Mouse (Mus musculus): ENCODE data around the gene Syt11. TPM values are rescaled to one million over a fixed set of nuclear protein-coding genes. Genes with fewer than 3 reads are reported as not detected.

Syt11 gene
- 29.3 and 76.7 TPM in 2 replicates for polyA plus RNA-seq (2015; fragmentation: Nextera tagmentation; extraction: Ambion mirVana)

GRCm38 (mm10) chr3:88774939-88775841 lies at the start of gene Syt11:
Gene Syt11, minus strand, starts transcription at chr3:88775164.

DNA sequence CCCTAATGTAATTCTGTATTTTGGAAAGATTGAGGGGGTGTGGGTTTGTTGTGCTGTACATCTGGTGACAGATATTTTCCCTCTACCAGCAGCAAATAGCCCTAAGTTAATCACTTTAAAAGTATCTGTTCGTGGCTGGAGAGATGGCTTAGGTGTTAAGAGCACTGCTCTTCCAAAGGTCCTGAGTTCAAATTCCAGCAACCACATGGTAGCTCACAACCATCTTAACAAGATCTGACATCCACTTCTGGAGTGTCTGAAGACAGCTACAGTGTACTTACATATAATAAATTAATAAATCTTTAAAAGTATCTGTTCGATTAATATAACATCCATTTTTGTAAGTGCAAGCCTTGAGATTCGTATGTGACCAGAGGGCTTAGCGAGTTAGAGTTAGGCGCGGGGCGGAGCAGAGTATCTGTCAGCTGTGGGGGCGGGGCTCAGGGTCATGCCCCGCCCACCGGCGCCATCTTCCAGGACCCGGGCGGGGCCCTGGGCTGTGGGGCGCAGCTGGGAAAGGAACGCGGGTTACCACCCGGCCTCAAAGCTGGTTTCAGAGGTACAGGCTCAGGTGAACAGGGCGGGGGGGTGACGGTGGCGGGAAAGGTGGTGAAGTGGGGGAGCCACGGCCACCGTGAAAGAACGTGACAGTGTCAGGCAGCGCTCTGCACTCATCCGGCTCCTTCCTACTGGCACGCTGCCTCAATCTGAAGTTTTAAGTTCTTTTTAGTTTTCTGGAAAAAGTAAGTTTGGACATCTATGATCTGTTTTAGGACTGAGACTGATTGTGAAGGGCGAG lies 58.4 kb downstream of the Syt11 start, which contains the start of gene Rit1:
Rit1 (plus strand) TSS at position 440 of the 799 bp plus-strand sequence.

Other genes starting within 250 kb of the Syt11 start
- 2.7 and 3.6 TPM in 2 replicates for gene Mex3a, start 242.8 kb downstream of the Syt11 start, polyA plus RNA-seq (2015; fragmentation: Nextera tagmentation; extraction: Ambion mirVana)
- gene Rab25, start 226.9 kb downstream of the Syt11 start, polyA plus RNA-seq (2015; fragmentation: Nextera tagmentation; extraction: Ambion mirVana): 0.58 and 0.88 TPM in 2 replicates
- 141 and 169 TPM in 2 replicates for gene Lamtor2, start 222.1 kb downstream of the Syt11 start, polyA plus RNA-seq (2015; fragmentation: Nextera tagmentation; extraction: Ambion mirVana)
- 19.2 and 23.5 TPM in 2 replicates for gene Ubqln4, start 221.4 kb downstream of the Syt11 start, polyA plus RNA-seq (2015; fragmentation: Nextera tagmentation; extraction: Ambion mirVana)
- gene Ssr2, start 199.3 kb downstream of the Syt11 start, polyA plus RNA-seq (2015; fragmentation: Nextera tagmentation; extraction: Ambion mirVana): 269 and 288 TPM in 2 replicates
- gene Arhgef2, start 169.2 kb downstream of the Syt11 start, polyA plus RNA-seq (2015; fragmentation: Nextera tagmentation; extraction: Ambion mirVana): 33.7 and 39.2 TPM in 2 replicates
- not detected in 2 replicates for gene Rxfp4, start 122.0 kb downstream of the Syt11 start, polyA plus RNA-seq (2015; fragmentation: Nextera tagmentation; extraction: Ambion mirVana)
- 26.2 and 51.8 TPM in 2 replicates for gene Khdc4, start 89.4 kb downstream of the Syt11 start, polyA plus RNA-seq (2015; fragmentation: Nextera tagmentation; extraction: Ambion mirVana)
- gene Rit1, start 58.3 kb downstream of the Syt11 start, polyA plus RNA-seq (2015; fragmentation: Nextera tagmentation; extraction: Ambion mirVana): 104 and 106 TPM in 2 replicates
- 3.4 and 4.0 TPM in 2 replicates for gene Gon4l, start 60.1 kb upstream of the Syt11 start, polyA plus RNA-seq (2015; fragmentation: Nextera tagmentation; extraction: Ambion mirVana)
- 21.5 and 34.1 TPM in 2 replicates for gene Msto1, start 138.8 kb upstream of the Syt11 start, polyA plus RNA-seq (2015; fragmentation: Nextera tagmentation; extraction: Ambion mirVana)
- gene Ash1l, start 175.5 kb upstream of the Syt11 start, polyA plus RNA-seq (2015; fragmentation: Nextera tagmentation; extraction: Ambion mirVana): 9.6 and 13.6 TPM in 2 replicates
- gene Dap3, start 176.0 kb upstream of the Syt11 start, polyA plus RNA-seq (2015; fragmentation: Nextera tagmentation; extraction: Ambion mirVana): 99.1 and 149 TPM in 2 replicates

All from adrenal gland, postnatal 0 days (tissue).